Mouse (Mus musculus) retina, postnatal 1 day (tissue): ENCODE results near the gene Erfe.
A peak's percentile ranks its signal among the peaks of the same experiment; 100 is the strongest.

Experiments
- DNase-seq: peaks from one replicate; pipeline ENCODE4 v3.0.0-alpha.2; 2012

Erfe gene

GRCm38 (mm10) chr1:91366215-91367108 lies at the start of gene Erfe:
TSS of gene Erfe (plus strand) at chr1:91366430.
- DNase-seq, result peak; percentile 84

- no peak for DNase-seq
These were observed 48.6 kb upstream of the Erfe start for GRCm38 (mm10) chr1:91317656-91318055.

DNA sequence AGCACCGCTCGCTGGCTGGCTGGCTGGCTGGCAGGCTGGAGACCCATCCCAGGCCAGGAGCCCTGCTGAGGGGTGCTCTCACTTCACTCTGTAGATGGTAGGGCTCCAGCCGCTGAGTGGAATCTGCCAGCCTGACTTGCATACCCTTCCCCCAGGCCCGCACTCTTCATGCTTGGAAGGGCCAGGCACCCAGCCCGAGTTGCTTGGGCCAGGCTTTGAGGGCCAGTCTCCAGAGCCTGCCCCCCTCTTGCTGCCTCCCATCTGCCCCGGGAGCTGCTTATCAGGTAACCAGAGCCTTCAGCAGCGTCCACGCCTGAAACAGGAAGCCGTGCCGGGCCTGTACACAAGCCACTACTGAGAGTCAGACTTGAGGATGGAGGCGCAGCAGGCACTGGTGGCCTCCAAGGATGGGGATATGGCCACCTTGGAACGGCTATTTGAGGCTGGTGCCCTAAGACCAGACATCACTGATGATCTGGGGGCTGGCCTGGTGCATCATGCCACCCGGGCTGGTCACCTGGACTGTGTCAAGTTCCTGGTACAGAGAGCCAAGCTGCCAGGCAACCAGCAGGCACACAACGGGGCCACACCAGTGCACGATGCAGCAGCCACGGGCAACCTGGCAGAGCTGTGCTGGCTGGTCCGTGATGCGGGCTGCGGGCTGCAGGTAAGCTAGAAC lies 44.3 kb upstream of the Erfe start, which contains the start of gene Espnl:
Gene Espnl (plus strand): TSS at position 316 of the 679 bp plus-strand sequence.
- no peak for DNase-seq

GRCm38 (mm10) chr1:91324646-91325045 lies 41.6 kb upstream of the Erfe start:
- no peak for DNase-seq

GRCm38 (mm10) chr1:91325488-91326042 lies 40.7 kb upstream of the Erfe start:
- no peak for DNase-seq

DNA sequence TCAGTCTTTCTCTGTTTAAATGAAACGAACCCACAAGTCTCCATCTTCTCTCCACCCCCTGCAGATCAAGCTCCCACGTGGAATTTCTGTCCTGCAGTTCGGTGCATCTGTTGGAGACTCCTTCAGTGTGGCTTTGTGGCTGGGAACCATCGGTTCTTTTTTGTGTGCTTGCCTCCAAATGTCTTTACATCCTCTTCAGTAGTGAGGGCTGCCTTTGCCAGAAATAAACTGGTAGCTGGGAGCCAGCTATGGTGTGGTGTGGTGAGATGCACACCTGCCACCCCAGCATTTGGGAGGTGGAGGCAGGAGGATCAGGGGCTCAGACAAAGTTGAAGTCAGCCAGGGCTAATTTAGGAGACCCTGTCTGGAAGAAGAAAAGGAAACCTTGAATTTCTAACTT lies 34.1 kb upstream of the Erfe start:
- no peak for DNase-seq

DNA sequence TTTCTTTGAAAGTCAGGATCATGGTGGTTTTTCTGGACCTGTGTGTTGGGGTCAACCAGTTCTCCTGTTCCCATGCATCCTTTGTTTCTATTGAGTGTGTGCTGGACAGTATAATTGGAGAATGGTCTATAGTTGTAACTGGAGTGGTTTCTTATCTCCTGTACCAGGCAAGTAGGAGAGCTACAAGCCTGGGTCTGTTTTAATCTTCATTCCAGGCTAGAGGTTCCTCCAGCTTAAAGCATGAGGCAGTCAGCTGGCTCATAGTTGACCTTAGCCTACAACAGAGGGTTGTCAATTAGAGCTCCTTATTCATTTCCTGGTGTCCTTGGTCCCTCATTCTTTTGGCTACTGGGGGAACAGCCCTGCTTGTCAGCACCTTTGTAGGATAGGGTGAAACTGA lies 32.6 kb upstream of the Erfe start:
- no peak for DNase-seq

DNA sequence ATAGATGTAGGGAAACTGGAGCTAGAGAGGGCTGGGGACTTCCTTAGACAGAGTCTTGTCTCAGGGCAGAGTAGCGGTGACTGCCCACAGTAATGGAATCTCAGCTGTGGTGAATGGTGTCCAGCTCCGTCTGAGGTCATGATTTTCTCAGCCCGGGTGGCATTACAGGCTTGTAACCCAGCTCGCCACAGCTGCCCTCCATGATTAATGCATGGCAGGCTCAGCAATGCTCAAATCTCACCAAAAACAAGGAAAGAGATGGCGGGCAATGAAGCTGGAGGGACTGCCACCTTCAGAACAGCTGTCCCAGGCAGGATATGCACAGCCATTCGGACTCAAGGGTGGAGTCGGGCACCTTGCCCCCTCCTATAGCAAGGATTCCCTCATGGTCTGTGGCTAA lies 28.9 kb upstream of the Erfe start:
- DNase-seq, result no peak

DNA sequence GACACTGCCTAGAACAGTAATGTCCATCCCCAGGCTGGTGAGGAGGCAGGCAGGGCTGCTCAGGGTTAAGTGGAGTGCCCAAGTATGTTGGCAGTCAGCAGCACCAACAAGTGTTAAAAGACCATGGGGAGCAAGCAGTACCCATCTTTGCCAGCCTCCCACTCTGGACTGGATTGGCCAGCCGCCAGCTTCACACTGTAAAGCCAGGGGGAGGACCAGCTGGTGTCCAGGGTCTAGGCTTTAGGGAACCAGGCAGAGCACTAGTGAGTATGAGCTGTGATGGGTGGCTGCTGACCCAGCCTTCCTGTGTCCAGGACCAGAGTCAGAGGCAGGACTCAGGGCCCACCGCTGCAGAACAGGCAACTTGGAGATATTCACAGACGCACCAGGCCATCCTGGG lies 22.2 kb upstream of the Erfe start:
- peak; percentile 49 for DNase-seq

- DNase-seq, result peak; percentile 49
These were observed 21.1 kb upstream of the Erfe start for GRCm38 (mm10) chr1:91344921-91345685.

GRCm38 (mm10) chr1:91346892-91347291 lies 19.3 kb upstream of the Erfe start:
- peak; percentile 81 for DNase-seq

- no peak for DNase-seq
These were observed 15.4 kb upstream of the Erfe start, which contains the start of gene Klhl30 for GRCm38 (mm10) chr1:91350841-91351240. TSS of gene Klhl30 (plus strand) at chr1:91351016.

GRCm38 (mm10) chr1:91351249-91351648 lies 15.0 kb upstream of the Erfe start:
- DNase-seq, result no peak

DNA sequence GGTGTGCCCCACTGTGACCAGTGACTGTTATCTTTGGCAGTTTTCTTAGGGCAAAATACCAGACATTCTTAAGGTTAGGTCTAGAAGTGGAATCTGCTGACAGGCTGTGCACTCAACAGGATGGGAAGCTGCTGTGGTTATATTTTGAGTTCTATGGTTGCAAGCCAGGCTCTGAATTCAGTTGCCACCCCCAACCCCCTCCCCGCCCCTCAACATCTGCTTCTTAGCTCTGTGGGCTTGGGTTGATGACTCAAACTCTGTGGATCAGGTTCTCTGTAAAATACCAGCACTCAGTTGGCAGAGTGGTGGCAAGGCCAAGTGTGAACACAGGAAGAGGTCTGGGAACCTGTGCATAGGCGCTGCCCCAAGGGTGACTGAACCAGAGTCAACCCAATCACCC lies 14.0 kb upstream of the Erfe start:
- no peak for DNase-seq

DNA sequence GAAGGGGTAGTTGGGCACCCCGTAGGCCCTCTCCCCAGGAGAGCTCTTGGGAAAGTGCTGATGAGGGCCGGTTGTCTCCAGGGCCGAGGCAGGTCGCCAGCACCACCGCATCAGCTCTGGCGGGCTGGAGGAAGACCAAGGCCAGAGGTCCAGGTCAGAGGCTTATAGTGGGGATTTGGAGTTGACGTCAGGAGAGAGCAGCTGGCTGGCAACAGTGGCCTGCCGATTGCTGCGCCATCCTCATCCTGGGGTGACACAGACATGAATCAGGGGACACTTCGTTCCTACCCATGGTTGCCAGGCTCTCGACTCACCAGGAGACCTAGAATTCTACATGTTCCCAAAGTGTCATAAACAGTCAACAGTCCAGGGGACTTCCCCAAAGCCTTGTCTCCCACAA lies 10.1 kb upstream of the Erfe start:
- DNase-seq, result no peak

- DNase-seq, result no peak
These were observed 4.1 kb upstream of the Erfe start for GRCm38 (mm10) chr1:91362113-91362512.

GRCm38 (mm10) chr1:91364822-91365644 lies 1.2 kb upstream of the Erfe start:
- no peak for DNase-seq

GRCm38 (mm10) chr1:91365816-91366214 lies 415 bp upstream of the Erfe start:
- DNase-seq, result no peak

DNA sequence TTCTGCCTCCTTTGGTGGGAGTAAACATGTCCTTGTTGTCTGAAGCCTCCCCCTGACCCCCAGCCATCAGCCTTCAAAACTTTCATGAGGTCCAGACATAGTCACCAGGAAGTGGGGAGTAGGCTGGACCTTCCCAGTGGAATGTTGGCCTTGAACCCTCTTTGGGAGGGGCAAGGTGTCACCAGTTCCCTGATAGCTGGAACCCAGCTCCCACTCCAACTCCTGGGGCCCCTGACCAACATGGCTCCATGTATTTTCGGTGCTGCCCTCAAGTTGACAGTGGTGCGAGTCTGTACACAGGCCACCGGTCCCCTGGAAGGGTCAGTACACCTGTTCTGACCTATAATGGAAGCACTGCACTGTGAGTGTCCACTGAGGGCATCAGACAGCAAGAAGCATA lies 1.1 kb downstream of the Erfe start:
- DNase-seq, result no peak

GRCm38 (mm10) chr1:91369408-91369807 lies 3.2 kb downstream of the Erfe start:
- no peak for DNase-seq

DNA sequence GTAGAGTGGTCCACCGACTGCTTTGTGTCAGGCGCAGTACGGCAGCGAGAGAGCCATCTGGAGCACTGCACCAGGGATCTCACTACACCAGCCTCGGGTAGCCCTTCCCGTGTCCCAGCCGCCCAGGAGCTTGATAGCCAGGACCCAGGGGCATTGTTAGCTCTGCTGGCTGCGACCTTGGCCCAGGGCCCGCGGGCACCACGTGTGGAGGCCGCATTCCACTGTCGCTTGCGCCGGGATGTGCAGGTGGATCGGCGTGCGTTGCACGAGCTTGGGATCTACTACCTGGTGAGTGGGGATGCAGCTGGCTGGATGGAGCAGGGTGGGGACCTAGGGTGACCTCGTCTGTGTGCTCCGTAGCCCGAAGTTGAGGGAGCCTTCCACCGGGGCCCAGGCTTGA lies 3.8 kb downstream of the Erfe start:
- DNase-seq, result peak; percentile 10

DNA sequence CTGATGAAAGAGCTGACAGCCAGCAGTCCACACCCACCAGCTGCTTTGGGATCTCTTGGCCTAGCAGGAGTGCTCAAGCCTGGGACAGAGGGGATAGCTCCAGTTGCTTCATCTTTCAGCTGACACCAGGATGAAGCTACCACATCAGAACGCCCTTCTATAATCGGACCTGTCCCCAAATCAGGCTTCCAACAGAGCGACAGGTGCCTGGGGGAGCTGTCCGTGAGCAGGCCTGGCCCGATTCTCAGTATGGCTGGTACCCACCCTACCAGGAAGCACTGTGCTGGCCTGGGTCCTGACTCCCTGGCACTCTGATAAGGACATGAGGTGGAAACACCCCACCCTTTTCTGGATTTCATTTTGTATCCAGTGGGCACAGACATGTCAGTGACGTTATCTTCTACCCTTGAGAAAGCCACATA lies 7.2 kb downstream of the Erfe start:
- DNase-seq, result no peak
